Mouse (Mus musculus) spleen, adult 2 months (tissue): ENCODE measurements around the gene Lrriq4.

Source experiments
- CTCF ChIP-seq: fragments of 200-500 bp; IDR thresholded peaks from 2 replicates; pipeline ENCODE4 v1.5.1; 2011; ENCODE audit warnings: mild to moderate bottlenecking, inconsistent platforms; ENCODE audit not compliant: insufficient read depth, insufficient read length, insufficient replicate concordance; ENCODE audit errors: extremely low read depth
- POLR2A ChIP-seq: fragments of 200-500 bp; IDR thresholded peaks from 2 replicates; pipeline ENCODE4 v1.6.1; 2011; ENCODE audit warnings: low read depth, low read length, inconsistent platforms

DNA sequence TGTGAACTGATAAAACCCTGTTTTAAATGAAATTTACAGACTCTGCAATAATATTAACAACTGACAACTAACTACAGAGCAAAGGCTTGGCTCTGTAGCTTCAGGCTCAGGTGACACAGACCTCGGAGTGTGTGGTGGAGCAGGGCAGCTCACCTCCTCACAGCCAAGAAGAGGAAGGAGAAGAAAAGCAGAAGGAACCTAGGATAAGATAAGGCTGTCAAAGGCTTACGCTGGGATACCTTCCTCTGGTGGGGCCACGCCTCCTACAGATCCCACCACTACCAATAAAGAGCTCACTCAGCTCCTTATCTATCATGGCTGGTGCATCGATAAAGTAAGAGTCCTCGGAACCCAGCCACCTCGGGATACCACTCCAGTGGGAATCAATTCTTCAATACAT lies 38.9 kb downstream of the Lrriq4 start:
- TF ChIP-seq CTCF (no peak), POLR2A (no peak)
